Mouse (Mus musculus): ENCODE results near the gene Fam71f1. TPM values are rescaled to one million over a fixed set of nuclear protein-coding genes. Genes with fewer than 3 reads are reported as not detected.
"Not testable (repeated sequence)": the region's sequence is repeated elsewhere in the genome, so short reads cannot be mapped to it uniquely, and the experiment has no call there.

The Fam71f1 gene
- total RNA-seq, 2 experiments from 2014 or later, result not detected

DNA sequence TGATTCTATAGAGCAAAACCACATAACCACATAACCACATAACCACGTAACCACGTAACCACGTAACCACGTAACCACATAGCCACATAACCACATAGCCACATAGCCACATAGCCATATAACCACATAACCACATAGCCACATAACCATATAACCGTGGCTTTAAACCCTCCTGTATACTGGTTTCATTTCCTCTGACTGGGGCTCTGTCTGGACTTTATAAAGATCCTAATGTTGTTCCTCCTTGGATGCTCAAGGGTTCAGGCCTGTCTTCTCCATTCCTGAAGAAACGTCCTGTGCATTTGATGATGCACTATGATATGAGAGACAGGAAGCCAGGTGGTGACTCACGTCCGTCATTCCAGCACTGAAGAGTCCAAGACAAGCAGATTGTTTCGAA lies 8.0 kb downstream of the Fam71f1 start:
- DNase-seq, result no peak

DNA sequence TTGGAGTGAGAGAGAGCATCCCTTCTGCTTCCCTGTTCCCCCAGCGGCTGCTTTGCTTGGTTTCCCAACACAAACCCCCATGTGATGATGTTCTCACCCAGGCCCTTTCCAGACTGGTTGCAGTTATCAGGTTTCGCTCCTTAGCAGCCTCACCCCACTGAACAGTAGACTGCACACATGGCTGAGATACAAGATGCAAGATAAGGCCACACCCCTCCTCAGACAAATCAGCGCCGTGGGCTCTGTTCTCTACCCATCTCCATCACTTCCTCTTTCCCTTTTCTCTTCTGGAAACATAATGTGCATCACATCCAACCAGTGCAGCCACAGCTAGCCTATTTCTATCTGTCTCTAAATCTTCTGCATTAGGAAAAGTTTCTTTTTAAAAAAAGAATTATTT lies 10.6 kb downstream of the Fam71f1 start:
- no peak for DNase-seq

DNA sequence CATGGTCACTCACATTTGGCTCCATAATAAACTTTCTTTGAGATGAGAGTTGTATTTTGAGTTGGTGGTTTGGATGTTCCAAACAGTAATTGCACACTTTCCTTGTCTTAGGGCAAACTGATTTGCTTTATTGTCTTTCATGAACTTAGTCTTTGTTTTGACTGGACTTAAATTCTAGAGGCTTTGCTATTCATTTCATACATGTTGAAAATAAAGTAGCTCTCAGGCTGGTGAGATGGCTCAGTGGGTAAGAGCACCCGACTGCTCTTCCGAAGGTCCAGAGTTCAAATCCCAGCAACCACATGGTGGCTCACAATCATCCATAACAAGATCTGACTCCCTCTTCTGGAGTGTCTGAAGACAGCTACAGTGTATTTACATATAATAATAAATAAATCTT lies 27.6 kb downstream of the Fam71f1 start:
- not testable (repeated sequence) for DNase-seq

DNA sequence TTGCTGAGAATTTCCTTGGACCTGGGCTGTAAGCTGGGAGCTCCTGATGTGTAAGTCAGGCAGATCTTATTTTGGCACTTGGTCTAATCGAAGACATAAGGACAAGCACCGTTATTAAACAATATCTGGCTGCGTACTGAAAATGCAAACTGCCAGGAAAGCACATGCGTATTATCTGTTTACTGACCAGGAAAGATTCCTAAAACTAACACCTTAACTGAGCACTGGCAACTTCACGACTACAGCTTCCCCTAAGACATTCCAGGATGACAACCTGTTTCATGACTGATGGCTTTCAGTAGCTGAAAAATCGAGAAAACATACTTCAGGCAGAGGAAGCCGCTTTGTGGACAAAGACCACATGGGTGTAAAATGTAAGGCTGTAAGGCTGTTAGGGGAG lies 28.2 kb downstream of the Fam71f1 start:
- DNase-seq, result no peak

DNA sequence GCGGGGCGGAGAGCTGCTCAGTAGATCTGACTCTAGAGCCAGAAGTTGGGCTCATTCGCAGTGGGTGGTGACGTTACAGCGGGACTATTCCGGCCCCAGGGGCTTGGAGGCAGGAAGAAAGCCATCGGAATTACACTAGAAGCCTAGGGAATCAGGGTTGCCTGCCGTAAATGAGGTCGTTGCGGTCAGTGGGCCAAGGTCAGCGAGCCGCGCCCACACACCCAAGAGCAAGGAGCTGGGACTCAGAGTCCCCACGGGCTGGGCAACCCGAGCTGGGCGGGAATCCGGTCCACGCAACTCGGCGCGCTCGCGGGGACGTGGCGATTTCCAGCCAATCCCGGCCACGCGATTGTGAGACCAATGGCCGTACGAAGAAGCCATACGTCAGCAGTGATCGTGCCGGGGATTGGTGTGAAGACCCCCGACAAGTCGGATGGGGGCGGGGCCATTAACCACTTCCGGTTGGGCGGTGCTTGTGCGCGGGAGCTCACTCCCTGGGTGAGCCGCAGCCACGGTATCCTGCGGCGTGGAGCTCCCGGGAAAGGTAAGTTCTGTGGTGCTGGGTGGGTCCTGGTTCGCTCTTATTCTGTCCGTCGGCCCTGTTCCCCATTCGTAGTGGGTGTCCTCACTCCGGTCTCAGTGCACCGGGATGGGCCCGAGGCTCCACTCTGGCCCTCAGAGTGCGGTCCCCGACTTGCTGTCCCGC lies 28.9 kb downstream of the Fam71f1 start, which contains the start of gene Calu:
TSS of gene Calu (plus strand) at position 405 of the 706 bp plus-strand sequence.
- DNase-seq, result peak; percentile 100

DNA sequence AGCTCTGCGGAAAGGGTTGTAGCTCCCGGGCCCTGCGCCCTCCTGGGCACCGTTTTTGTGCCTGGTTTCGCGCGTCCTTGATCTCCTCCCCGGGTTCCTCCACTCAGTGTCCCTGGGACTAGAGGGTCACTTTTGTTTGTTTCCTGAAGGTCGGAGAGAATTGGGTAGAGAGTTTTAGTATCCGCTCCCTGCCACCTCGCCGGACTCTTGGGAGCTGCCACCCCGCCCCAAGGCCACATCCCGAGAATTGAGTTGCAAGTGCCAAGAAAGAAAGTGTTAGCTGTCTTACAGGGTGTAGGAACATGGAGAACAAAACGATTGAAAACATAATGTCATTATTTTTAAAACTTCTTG lies 29.4 kb downstream of the Fam71f1 start:
- no peak for DNase-seq

DNA sequence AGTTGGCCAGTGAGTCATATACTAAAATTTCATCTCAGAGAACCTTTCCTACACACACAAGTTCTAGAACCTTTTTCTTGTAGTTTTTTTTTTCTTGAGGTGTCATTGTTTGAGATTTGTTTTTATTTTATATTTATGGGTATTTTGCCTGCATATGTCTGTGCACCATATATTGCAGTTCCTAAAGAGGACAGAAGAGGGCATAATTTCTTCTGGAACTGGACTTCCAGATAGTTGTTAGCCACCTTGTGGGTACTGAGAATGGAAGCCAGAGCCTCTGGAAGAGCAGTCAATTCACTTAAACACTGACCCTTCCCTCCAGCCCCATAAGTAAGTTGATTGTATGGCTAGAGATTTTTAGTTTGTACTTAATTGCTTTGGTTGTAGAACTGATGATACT lies 32.7 kb downstream of the Fam71f1 start:
- DNase-seq, result no peak

DNA sequence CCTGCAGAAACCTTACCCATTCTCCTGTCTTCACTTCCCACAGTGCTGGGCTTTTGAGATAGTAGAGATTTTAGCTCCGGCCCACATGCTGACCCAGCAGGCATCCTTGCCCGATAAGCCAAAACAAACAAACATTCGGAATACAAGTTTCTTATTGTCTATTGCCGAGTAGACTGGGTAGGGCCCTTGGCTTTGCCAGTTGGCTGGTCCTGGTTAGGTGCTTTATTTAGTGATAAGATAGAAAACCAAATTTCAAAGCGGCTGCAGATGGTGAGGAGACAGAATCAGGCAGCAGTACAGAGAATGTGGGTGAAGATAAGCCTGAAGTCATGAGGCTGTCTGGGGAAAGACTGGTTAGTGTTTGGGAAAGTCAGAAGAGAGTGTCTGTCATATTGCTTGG lies 33.9 kb downstream of the Fam71f1 start:
- DNase-seq, result peak; percentile 6 to 28

DNA sequence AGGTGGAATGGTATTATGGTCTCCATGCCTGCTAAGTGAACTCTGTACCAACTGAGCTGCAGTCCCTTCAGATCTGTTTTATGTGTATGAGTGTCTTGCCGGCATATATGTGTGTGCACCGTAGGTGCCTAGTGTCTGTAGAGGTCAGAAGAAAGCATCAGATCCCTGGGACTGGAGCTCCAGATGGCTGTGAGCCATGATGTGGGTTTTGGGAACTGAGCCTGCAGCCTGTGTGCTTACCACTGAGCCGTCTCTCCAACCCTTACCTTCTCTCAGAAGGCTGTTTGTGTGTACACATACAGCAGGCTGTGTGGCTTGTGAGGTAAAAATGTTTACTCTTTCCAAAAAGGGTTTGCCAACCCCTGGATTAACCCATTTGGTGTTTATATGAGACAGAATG lies 40.4 kb downstream of the Fam71f1 start:
- peak; percentile 35 to 48 for DNase-seq

DNA sequence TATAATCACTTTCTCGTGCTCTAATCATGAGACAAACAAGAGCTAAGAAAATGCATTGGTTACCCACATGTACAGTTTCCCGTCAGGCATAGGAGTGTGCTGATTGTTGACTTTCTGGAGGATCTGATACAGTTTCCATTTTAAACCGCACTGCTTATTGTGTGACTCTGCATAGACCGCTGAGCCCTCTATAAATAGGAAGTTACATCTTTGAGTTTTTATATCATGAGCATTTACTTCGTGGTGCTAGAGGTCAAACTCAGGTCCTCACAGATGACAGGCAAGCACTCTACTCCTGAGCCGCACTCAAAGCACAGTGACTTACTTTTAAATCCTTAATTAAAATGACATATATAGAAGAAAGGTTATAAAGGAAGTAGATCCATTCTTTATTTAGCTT lies 41.3 kb downstream of the Fam71f1 start:
- DNase-seq, result peak in 1 of 2 experiments; percentile 11

DNA sequence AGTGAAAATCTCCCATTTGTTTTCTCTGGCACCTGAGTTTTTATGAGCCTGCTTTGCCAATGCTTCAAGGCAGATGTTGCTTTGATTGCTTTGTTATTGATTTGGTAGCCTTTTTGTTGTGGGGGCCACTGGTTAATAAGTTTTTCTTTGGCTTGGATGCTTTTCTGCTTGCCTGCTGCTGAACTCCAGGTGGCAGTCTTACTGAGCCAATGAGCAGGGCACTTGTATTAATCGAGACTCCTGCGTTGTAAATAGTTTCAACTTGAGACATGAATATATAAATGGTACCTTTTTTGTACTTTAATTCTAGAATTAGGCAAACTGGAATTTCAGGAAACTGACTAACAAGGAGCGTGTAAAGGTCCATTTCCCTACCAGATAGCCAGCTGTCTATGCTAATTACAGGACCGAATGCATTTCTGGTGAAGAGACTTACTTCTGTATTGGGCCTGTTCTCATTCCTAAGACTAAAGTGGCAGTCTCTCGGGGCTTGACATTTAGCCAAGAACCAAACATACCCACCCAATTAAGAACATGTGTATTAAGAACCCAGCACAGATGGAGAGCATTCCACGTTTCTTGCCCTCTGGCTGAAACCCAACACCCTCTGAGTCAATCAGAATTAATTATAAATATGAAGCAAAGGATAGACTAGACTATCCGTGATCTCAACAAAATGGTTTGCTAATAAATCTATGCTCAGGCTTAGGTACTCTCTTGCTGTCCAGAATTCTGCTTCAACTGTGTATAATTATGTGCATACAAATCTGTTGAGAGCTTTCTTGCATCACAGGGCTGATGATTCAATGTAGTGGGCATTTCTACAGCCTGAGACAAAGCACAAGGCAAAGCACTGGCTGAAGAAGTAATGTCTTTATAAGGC lies 43.5 kb downstream of the Fam71f1 start:
- peak; percentile 13 to 38 for DNase-seq

DNA sequence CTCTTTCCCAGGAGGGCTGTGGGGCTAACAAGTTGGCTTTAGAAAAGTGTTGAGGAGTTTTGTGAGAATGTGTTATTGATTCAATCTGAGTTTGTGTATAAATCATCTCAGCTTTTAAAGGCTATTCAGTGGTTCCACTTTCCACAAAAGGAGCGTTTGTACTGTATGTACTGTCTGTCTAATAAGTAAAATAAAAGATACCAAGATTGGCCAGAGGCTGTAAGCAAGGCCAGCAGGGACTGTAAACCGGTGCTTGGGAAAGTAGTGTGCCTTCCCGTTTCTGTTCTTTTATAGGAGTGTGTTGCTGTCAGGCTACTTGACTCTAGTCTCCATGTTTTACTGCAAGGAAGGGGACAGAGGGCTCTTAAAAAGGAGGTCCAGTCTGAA lies 44.2 kb downstream of the Fam71f1 start:
- no peak for DNase-seq

DNA sequence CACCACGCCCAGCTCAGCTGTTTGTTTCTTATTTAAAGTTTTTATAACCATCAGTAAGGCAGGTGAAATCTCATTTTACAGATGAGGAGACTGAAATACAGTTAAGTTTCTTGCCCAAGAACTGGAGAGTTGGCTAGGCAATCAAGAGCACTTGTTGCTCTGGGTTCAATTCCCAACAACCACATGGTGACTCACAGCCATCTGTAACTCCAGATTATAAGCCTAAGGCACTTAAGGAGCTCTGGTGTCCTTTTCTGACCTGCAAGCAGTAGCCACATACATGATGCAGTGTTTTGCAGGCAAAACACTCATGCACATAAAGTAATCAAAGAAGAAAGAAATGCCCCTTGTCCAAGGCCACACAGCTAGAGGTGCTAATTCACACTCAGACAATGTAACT lies 46.3 kb downstream of the Fam71f1 start:
- DNase-seq, result no peak

DNA sequence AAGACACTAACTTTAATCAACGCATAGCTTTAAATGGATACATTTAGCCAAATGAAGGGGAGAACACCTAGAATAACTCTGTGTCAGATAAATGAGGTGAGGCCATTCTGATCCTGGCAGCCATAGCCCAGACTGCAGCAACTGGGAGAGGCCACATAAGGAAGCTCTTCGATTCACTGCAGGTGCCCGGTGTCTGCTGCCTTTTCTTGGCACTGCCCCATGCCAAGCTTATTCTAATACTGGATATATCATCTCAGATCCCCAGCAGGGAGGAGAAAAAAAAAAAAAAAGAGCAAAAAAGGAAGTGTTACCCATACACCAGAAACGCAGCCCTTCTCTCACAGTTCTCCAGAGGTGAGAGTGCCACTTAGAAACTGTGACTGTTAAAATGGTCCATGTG lies 58.4 kb downstream of the Fam71f1 start:
- DNase-seq, result no peak

DNA sequence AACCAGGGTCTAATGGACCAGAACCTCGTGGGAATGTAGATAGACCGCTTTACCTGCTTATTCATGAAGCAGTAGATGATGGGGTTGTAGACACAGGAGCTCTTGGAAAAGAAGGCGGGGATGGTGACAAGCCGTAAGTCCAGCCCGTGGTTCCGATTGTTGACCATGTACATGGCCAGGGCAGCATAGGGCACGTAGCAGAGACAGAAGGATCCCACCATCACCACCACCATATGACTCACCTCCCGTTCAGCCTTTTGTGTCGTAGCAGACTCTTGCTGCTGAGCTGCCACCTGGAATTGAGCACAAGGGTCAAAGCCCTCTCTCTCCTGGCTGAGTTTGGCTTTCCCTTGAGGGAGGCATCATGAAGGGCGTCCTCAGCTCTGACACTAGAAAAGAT lies 59.7 kb downstream of the Fam71f1 start:
- DNase-seq, result no peak

DNA sequence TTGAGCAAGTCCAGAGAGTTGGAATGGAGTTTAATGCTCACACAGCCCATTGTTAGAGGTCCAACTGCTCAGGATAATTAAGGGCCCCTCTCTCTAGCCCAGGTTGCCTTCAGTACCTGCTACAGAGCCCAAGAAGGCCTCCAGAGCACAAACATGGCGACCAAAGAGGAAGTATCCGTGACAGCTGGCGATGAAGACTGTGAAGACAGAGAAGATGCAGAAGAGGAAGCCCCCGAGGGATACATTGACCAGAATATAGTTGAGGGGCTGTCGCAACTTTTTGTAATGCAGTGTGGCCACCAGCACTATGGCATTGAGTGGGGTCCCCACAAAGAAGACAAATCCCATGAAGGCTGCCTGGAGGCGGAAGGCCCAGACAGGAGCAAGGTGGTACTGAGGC lies 61.0 kb downstream of the Fam71f1 start:
- DNase-seq, result no peak

DNA sequence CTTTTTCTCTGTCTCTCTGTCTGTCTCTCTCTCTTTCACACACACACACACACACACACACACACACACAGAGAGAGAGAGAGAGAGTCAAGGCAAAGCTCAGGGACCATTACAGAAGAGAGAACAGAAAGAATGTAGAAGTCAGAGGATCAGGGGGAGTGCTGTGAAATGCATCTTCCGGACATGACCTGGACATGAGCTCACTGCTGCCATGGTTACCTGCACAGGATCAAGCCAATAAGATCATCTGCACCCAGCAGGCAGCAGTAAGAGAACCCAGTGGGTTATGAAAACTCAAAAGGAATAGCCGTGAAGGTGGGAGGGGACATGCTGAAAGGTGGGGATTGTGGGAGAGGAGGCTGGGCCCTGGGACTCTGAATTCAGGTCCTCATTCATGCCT lies 63.5 kb downstream of the Fam71f1 start:
- no peak for DNase-seq

Other genes starting within 250 kb of the Fam71f1 start
- gene Rbm28, start 154.1 kb upstream of the Fam71f1 start, total RNA-seq (2021), result 10 to 100 TPM; 16.2 to 19.5 TPM
- gene Prrt4, start 139.6 kb upstream of the Fam71f1 start, total RNA-seq (2021), result 1 to 10 TPM; 1.3 to 1.7 TPM
- 10 to 100 TPM; 18.8 to 19.6 TPM for gene Impdh1, start 102.8 kb upstream of the Fam71f1 start, total RNA-seq (2021)
- gene Hilpda, start 46.7 kb upstream of the Fam71f1 start, total RNA-seq (2021), result 1 to 10 TPM; 4.6 to 5.9 TPM
- not detected for gene Fam71f2, start 39.5 kb upstream of the Fam71f1 start, total RNA-seq (2021)
- gene Calu, start 28.9 kb downstream of the Fam71f1 start, total RNA-seq (2021), result 100 to 1,000 TPM; 239 to 241 TPM
- not detected for gene Opn1sw, start 69.3 kb downstream of the Fam71f1 start, total RNA-seq (2021)
- 1 to 10 TPM; 1.6 to 2.1 TPM for gene Ccdc136, start 77.2 kb downstream of the Fam71f1 start, total RNA-seq (2021)
- 100 to 1,000 TPM; 215 to 222 TPM for gene Flnc, start 114.1 kb downstream of the Fam71f1 start, total RNA-seq (2021)
- 100 to 1,000 TPM; 111 to 118 TPM for gene Atp6v1f, start 148.6 kb downstream of the Fam71f1 start, total RNA-seq (2021)
- gene Atp6v1fnb, start 152.3 kb downstream of the Fam71f1 start, total RNA-seq (2021), result not detected
- gene Kcp, start 188.8 kb downstream of the Fam71f1 start, total RNA-seq (2021), result 1 to 10 TPM; 2.6 to 3.1 TPM
- 1 to 10 TPM; 2.8 to 4.3 TPM for gene Irf5, start 207.5 kb downstream of the Fam71f1 start, total RNA-seq (2021)

Data from heart, adult 18-20 months (tissue).